Mouse (Mus musculus): Measurements from ENCODE around the gene Fkbp8.
"Not testable (repeated sequence)": the region's sequence is repeated elsewhere in the genome, so short reads cannot be mapped to it uniquely, and the experiment has no call there.

Gene Fkbp8

GRCm38 (mm10) chr8:70501820-70502529 lies 25.5 kb upstream of the Fkbp8 start:
- no peak for DNase-seq (ENCODE audit: low spot score in 2 of 2)

- DNase-seq (ENCODE audit: low spot score in 2 of 2), result no peak
Observed at GRCm38 (mm10) chr8:70502540-70502939, 25.0 kb upstream of the Fkbp8 start.

DNA sequence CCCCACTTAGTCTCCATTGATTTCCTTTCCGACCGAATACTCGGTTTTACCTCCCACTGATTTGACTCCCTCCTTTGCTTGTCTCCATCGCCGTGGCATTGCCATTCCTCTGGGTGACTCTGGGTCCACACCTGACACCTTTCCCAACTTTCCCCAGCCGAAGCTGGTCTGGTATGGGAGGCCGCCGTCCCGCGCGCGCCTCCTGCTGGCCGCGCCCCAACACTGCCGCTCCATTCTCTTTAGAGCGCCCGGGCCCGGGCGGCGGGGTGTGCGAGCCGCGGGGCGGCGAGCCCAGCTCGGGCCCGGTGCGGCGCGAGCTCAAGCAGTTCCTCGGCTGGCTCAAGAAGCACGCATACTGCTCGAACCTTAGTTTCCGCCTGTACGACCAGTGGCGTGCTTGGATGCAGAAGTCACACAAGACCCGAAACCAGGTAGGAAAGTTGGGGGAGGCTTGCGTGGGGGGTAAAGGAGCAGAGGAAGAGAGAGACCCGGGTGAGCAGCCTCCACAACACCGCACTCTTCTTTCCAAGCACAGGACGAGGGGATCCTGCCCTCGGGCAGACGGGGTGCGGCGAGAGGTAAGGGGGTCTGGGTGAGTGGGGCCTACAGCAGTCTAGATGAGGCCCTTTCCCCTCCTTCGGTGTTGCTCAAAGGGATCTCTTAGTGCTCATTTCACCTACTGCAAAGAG lies 24.3 kb upstream of the Fkbp8 start:
- DNase-seq (ENCODE audit: low spot score in 2 of 2), result peak in 1 of 2 experiments; percentile 62

- DNase-seq (ENCODE audit: low spot score in 2 of 2), result peak in 1 of 2 experiments; percentile 72
Observed at GRCm38 (mm10) chr8:70504291-70504716, 23.2 kb upstream of the Fkbp8 start.

- peak; percentile 66 to 67 for DNase-seq (ENCODE audit: low spot score in 2 of 2)
Observed at GRCm38 (mm10) chr8:70504851-70505250, 22.7 kb upstream of the Fkbp8 start.

DNA sequence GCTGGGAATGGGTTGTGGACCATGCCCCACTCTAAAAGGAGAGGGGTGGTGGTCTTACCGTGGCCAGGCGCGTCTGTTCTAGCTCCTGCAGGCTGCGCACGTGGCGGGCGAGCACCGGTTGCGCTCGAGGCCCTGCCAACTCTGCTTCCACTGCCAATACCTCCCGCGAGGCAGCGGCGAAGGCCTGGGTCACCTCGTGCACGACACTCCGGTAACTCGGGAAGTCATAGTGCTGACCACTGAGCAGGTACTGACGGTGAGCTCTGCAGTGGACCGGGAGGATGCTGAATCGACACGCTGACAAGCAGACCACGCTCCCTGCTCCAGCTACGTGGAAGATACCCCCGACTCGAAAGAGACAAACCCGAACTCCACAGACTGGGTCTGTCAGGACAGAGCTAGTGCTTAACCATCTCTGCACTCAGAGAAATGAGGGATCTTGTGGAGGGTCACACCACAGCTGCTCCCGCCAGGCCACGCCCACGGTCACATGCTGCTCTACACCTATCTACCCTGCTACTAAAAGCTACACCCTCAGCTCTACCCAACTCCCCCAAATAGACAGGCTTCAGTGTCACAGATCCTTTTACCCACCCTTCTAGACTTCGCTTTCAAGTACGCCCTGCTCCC lies 21.7 kb upstream of the Fkbp8 start:
- DNase-seq (ENCODE audit: low spot score in 2 of 2), result no peak

DNA sequence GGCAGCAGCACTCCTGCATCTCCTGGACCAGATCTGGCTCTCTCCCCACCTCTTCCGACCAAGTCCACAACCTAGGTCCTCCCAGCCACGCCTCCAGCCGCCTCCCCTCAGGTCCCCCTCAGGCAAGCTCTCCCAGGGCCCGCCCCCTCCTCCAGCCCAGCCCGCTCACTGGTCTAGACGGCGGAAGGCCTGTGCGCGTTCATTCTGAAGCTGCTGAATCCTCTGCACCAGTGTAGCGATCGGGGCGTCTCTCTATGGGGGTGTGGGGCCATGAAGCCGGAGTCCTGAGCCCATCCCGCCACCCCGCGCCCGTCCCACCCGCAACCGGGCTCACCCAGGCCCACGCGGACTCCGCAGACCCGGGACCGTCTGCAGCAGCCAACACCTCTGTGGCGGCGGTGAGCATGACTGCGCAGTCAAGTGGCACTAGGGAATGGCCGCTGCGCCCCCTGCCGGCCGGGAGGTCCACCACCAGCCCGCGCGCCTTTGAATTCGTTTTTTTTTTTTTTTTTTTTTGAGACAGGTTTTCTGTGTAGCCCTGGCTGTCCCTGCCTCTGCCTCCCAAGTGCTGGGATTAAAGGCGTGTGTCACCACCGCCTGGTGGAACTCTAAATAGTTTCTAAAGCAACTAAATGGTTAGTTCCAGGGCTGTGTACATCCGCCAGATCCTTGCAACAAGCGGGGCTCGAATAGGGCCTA lies 21.0 kb upstream of the Fkbp8 start, which contains the start of gene Rex1bd:
Gene Rex1bd (minus strand): TSS at position 425 of the 699 bp plus-strand sequence.
- peak; percentile 91 for DNase-seq (ENCODE audit: low spot score in 2 of 2)

DNA sequence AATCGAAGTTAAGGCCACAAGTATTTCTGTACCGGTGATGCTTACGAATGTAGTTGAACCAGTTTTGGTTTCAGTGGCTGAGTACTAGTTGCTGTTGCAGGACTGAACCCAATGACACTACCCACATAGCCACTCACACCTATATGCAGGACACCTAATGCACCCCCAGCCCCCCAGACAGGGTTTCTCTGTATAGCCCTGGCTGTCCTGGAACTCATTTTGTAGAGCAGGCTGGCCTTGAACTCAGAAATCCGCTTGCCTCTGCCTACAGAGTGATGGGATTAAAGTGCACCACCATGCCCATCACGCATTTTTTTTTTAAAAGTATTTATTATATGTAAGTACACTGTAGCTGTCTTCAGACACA lies 20.5 kb upstream of the Fkbp8 start:
- no peak for DNase-seq (ENCODE audit: low spot score in 2 of 2)

GRCm38 (mm10) chr8:70509281-70509952 lies 18.1 kb upstream of the Fkbp8 start:
- DNase-seq (ENCODE audit: low spot score in 2 of 2), result no peak

GRCm38 (mm10) chr8:70510228-70510915 lies 17.2 kb upstream of the Fkbp8 start, which contains the start of gene Uba52:
TSS of gene Uba52 (minus strand) at chr8:70510801.
- DNase-seq (ENCODE audit: low spot score in 2 of 2), result peak; percentile 96 to 97

DNA sequence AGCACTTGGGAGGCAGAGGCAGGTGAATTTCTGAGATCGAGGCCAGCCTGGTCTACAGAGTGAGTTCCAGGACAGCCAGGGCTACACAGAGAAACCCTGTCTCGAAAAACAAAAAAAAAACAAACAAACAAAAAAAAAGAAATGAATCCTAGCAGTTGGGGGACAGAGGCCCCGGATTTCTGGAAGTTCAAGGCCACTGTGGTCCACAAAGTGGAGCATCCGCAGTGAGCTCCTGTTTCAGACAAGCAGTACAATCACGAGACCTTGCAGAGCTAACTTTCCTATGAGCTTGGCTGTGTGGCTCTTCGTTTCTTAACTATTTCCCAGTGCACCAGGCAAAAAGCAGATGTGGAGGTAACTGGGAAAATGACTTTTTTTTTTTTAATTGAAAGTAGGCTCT lies 16.4 kb upstream of the Fkbp8 start:
- DNase-seq (ENCODE audit: low spot score in 2 of 2), result not testable (repeated sequence)

DNA sequence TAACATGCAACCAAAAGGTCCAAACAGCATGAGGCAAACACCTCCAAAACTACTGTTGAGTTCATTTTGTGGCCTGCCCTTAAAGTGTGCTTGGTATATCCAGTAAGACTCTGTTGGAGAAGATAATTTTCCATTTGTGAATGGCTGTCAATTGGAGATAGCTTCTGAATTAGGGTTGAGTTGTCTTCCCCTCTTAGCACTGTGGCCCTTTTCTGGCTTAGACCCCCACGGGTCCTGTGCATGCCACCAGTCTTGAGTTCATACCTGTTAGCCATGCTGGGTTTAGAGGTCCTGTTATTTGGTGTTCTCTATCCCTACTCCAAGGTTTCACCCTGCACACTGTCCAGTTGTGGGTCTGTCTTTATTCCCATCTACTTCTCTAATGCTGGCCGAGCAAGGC lies 15.8 kb upstream of the Fkbp8 start:
- no peak for DNase-seq (ENCODE audit: low spot score in 2 of 2)

DNA sequence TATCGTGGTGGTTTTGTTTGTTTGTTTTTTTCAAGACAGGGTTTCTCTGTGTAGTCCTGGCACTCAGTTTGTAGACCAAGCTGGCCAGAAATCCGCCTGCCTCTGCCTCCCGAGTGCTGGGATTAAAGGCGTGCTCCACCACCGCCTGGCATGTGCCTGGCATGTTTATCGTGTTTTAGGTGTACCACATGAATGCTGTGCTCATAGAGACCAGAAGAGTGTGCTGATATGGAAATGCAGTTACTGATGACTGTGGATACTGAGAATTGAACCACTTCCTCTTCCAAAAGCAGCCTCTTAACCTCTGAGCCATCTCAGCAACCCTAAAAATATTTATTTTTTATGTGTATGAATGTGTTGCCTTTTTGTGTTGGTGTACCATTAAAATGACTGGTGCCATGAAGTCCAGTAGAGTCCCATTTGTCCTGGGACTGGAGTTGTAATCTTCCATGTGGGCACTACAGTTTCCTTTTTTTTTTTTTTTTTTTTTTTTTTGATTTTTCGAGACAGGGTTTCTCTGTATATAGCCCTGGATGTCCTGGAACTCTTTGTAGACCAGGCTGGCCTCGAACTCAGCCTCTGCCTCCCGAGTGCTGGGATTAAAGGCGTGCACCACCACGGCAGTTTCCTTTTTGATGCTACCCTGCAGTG lies 15.1 kb upstream of the Fkbp8 start:
- DNase-seq (ENCODE audit: low spot score in 2 of 2), result no peak

DNA sequence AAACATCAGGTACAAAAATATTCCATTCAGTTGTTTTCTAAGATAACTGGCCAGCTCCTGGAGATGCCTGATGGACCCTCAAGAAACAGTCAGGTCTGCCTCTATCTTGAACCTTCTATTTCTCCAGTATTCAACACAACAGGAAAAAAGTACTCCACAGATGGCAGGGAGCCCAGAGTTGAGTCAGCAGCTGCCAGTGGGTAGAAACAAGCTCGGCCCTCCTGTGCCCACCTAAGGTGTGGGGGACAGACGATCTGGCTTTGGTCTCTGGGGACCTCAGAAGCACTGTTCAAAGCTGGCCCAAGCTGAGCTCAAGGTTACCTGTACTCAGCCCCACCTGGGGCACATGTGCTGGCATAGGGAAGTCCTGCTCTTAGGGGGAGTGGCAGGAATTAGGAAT lies 14.1 kb upstream of the Fkbp8 start:
- DNase-seq (ENCODE audit: low spot score in 2 of 2), result no peak

- no peak for DNase-seq (ENCODE audit: low spot score in 2 of 2)
Observed at GRCm38 (mm10) chr8:70517940-70518643, 9.4 kb upstream of the Fkbp8 start.

DNA sequence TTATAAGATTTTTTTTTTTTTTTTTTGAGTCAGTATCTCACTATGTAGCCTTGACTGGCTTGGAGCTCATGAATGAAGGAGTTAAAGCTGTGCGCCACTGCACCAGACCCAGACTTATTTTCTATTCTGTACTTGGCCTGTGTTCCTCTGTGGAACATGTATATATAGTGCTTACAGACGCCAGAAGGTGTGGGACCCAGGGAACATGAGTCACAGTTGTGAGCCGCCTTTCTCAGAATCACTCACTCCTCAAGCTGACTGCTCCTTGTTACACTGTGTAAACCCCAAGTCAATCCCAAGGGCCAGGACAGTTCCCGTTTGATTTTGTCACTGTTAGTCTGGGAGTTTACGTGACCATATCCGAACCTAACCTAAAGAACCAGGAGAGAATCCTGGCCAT lies 8.5 kb upstream of the Fkbp8 start:
- no peak for DNase-seq (ENCODE audit: low spot score in 2 of 2)

GRCm38 (mm10) chr8:70519606-70520005 lies 7.9 kb upstream of the Fkbp8 start:
- no peak for DNase-seq (ENCODE audit: low spot score in 2 of 2)

DNA sequence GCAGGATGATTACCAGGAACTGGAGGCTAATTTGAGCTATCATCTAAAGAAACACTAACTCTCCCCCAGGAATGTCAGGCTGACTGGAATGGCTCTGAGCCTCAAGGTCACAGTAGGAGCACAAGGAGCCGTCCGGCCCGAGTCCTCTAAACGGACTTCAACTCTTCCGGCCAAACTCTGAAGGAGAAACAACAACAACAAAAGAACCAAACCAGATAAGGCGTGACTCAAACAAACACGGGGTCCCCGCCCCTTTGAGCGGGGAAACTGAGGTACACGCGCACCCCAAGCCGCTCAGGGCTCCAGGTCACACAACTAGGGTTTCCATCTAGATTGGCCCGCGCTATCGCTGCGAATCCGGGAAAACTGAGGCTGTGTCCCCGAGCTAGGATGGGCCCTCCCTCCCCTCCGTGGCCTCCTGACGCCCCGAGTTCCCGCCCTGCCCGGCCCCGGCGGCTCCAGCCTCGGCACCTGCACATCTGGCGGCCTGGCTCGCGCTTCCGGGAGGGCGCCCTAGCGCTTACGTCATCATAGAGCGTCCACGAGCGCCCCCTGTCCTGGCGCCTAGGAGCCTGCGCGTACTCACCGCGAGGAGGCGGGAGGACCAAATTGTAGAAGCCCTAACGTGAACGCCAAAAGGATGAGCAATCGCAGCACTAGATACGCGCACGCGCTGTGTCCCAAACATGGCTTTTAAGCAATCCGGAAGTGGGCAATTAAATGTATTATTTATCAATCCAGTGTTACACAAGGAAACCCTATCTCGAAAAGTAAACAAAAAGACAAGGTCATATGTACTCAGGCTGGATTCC lies 4.7 kb upstream of the Fkbp8 start:
- peak; percentile 93 to 96 for DNase-seq (ENCODE audit: low spot score in 2 of 2)

GRCm38 (mm10) chr8:70527111-70527511 lies 413 bp upstream of the Fkbp8 start:
- DNase-seq (ENCODE audit: low spot score in 2 of 2), result no peak
